Mouse (Mus musculus): ENCODE measurements around the gene Bcl7a. TPM values are rescaled to one million over a fixed set of nuclear protein-coding genes. Genes with fewer than 3 reads are reported as not detected.

Gene Bcl7a
- total and polyA plus RNA-seq, 3 experiments: 6.3 to 10.3 (median 9.2) TPM

DNA sequence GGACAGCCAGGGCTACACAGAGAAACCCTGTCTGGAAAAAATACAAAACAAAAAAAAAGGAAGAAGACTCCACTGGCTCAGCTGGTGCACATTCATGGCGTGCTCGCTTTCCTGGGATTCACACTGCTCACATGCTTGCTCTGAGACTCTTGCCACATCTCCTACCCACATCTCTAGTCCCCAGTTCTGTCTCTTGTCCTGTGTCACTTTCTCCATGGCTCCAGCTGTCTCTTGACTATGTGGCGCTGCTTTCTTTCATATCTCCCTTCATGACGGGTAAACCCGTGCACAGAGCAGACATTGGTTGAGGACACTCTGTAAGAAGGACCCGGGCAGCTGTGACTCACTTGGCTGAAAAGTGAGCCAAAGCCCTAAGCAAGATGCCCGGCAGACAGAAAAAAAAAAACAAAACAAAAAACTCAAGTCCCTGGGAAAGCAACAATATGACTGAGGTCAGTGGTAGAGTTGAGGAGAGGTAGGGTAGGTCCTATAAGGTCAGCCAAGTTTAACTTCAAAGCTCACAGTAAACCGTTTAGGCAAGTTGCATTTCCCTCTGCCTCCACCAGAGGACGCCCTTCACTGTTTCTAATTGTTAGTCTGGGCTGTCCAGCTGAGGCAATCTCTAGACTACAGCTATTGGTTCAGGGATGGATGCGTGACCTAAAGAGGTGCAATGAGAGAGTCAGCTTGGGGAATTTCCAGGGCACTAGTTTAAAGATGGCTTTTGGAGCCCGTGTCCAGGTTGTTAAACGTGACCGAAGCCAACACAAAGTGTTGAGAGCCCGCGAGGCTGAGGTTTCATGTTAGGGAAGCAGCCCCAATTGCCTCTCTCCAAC is 33.7 kb downstream of the Bcl7a start:
- peak overlapping the region; percentile 44 for H3K27ac ChIP-seq
- H3K79me2 ChIP-seq (replicated peaks; ENCODE audit: control insufficient read depth, insufficient read depth, low read length): no peaks in the 10 kb centered on the region
- 35% methylated on average over 15 of the region's 15 CpGs for WGBS
- H3K27me3 ChIP-seq (ENCODE audit: control insufficient read depth, insufficient read depth, low read length): no peaks in the 10 kb centered on the region
- TF ChIP-seq POLR2A (IDR thresholded peaks at IDR 0.05; ENCODE audit: insufficient read depth, low read depth, low read length): no peak
- TF ChIP-seq EP300 (IDR thresholded peaks at IDR 0.05; ENCODE audit: insufficient read depth, low read depth, low read length): peak; percentile 92
- no peaks in the 10 kb centered on the region for H3K36me3 ChIP-seq (ENCODE audit: control insufficient read depth, insufficient read depth, low read length)
- H3K9ac ChIP-seq (ENCODE audit: low read depth, low read length): peak overlapping the region; percentile 53; the same call in 1 of the 2 replicates
- intact Hi-C loops (cut with DNase I): loop anchor here (1.0 to 2.0 kb wide), 3 partner anchors 17 to 121 kb away; partner anchors contain the start of gene Mlxip
- H3K4me3 ChIP-seq: no peak overlapping the region
- H3K4me1 ChIP-seq (ENCODE audit: control insufficient read depth, insufficient read depth, low read length): peaks cover 4% of the 10 kb centered on the region
- DNase-seq: peak; percentile 81 to 86

DNA sequence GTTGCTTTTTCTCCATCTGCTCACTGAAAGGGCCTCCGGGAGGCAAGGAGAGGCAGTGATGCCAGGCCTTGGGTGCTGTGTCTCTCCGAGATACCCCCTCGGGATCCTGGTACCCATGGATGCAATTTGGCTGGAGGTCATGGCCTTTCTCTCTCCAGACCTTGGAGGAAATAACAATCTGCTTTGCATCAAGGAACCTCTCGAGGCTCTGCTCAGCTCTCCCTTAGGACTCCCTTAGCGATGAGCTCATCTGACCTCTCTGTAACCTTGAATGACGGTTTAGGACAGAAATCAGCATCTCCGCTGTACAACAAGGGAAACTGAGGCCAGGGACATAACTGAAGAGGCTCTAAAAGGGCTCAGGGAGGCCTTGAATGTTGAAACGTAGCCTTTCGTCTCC is 35.1 kb downstream of the Bcl7a start:
- DNase-seq: no peak
- no peaks in the 10 kb centered on the region for H3K27me3 ChIP-seq (ENCODE audit: control insufficient read depth, insufficient read depth, low read length)
- no peak for TF ChIP-seq CTCF (IDR thresholded peaks at IDR 0.05)
- TF ChIP-seq EP300 (IDR thresholded peaks at IDR 0.05; ENCODE audit: insufficient read depth, low read depth, low read length): no peak
- no peak for TF ChIP-seq POLR2A (IDR thresholded peaks at IDR 0.05; ENCODE audit: insufficient read depth, low read depth, low read length)

DNA sequence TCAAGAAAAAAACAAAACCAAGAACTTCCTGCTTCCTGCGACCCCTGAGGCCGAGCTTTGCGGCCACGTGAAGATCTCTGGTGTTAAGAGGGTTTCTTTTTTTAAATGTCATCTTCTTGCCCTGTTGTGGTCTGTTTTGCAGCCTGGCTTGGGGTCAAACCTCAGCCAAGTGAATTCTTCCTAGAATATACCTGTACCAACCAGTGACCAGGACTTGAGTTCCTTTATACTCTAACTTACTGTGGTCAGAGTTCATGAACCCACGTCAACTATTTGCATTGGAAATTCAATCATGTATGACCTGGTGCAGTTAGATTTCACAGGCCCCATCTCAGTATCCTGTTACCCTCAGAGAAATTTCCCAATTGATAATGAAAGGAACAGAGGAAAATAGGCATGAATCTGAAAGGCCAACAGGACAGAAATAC is 35.9 kb downstream of the Bcl7a start:
- Histone ChIP-seq H3K79me2 (replicated peaks; ENCODE audit: control insufficient read depth, insufficient read depth, low read length) (no peaks in the 10 kb centered on the region), H3K4me1 (ENCODE audit: control insufficient read depth, insufficient read depth, low read length) (peaks cover 4% of the 10 kb centered on the region), H3K27me3 (ENCODE audit: control insufficient read depth, insufficient read depth, low read length) (no peaks in the 10 kb centered on the region), H3K9ac (ENCODE audit: low read depth, low read length) (no peak overlapping the region), H3K27ac (no peak overlapping the region), H3K4me3 (no peak overlapping the region), H3K36me3 (ENCODE audit: control insufficient read depth, insufficient read depth, low read length) (no peaks in the 10 kb centered on the region)
- intact Hi-C loops (cut with DNase I): no loop called here
- TF ChIP-seq CTCF (IDR thresholded peaks at IDR 0.05) (no peak), POLR2A (IDR thresholded peaks at IDR 0.05; ENCODE audit: insufficient read depth, low read depth, low read length) (no peak), EP300 (IDR thresholded peaks at IDR 0.05; ENCODE audit: insufficient read depth, low read depth, low read length) (no peak)
- 50% methylated on average over 5 of the region's 5 CpGs for WGBS
- DNase-seq: no peak

More for the DNA sequence above, 35.1 kb downstream of the Bcl7a start:
- H3K4me1 ChIP-seq (ENCODE audit: control insufficient read depth, insufficient read depth, low read length): peaks cover 4% of the 10 kb centered on the region
- H3K79me2 ChIP-seq (replicated peaks; ENCODE audit: control insufficient read depth, insufficient read depth, low read length): no peaks in the 10 kb centered on the region
- H3K9ac ChIP-seq (ENCODE audit: low read depth, low read length): no peak overlapping the region
- no peaks in the 10 kb centered on the region for H3K36me3 ChIP-seq (ENCODE audit: control insufficient read depth, insufficient read depth, low read length)
- no peak overlapping the region for H3K27ac ChIP-seq
- intact Hi-C loops (cut with DNase I): no loop called here
- no peak overlapping the region for H3K4me3 ChIP-seq
- WGBS: 71% methylated on average over 9 of the region's 9 CpGs

DNA sequence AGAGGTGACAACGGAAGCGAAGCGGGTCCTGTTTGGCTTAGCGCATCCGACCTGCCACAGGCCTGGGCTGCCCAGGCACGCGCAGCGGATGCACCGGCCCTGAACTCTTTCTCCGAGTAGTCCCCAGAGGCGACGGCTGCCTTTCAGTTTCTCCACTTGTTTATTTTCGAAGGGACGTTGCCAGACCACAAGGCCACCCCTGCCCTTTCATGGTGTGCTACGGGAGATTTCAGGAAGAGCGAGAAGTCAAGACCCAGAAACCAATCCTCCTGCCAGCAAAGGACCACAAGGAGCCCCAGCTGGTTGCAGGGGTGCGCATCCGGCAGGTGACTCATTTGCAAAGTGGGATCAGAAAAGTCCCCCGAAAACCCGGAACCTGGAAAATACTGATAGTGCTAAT is 38.3 kb downstream of the Bcl7a start:
- Histone ChIP-seq H3K27me3 (ENCODE audit: control insufficient read depth, insufficient read depth, low read length) (no peaks in the 10 kb centered on the region), H3K9ac (ENCODE audit: low read depth, low read length) (no peak overlapping the region), H3K27ac (no peak overlapping the region), H3K4me1 (ENCODE audit: control insufficient read depth, insufficient read depth, low read length) (peaks cover 4% of the 10 kb centered on the region), H3K79me2 (replicated peaks; ENCODE audit: control insufficient read depth, insufficient read depth, low read length) (no peaks in the 10 kb centered on the region), H3K36me3 (ENCODE audit: control insufficient read depth, insufficient read depth, low read length) (no peaks in the 10 kb centered on the region), H3K4me3 (no peak overlapping the region)
- WGBS: 14% methylated on average over 20 of the region's 20 CpGs
- intact Hi-C loops (cut with DNase I): no loop called here
- DNase-seq: peak; percentile 61 to 69
- TF ChIP-seq CTCF (IDR thresholded peaks at IDR 0.05) (no peak), EP300 (IDR thresholded peaks at IDR 0.05; ENCODE audit: insufficient read depth, low read depth, low read length) (0 out of 2 replicates have a peak, but pooled peaks have one; percentile 17), POLR2A (IDR thresholded peaks at IDR 0.05; ENCODE audit: insufficient read depth, low read depth, low read length) (no peak)

DNA sequence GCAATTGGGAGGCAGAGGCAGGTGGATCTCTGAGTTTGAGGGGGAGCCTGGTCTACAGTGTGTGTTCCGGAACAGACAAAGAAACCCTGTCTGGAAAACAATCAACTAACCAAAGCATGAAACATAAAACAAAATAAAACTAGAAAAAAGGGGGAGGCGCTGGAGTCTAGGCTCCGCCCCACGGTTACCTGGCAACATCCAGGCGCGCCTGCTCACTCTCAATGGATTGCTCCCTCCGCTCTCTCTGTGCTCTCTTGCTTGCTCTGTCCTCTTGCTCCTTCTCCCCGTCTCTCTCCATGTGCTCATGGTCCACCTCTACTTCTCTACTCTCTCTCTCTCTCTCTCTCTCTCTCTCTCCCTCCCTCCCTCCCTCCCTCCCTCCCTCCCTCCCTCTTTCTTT is 39.1 kb downstream of the Bcl7a start:
- H3K27me3 ChIP-seq (ENCODE audit: control insufficient read depth, insufficient read depth, low read length): no peaks in the 10 kb centered on the region
- H3K27ac ChIP-seq: no peak overlapping the region
- no peaks in the 10 kb centered on the region for H3K4me1 ChIP-seq (ENCODE audit: control insufficient read depth, insufficient read depth, low read length)
- 91% methylated on average over 8 of the region's 8 CpGs for WGBS
- intact Hi-C loops (cut with DNase I): no loop called here
- TF ChIP-seq EP300 (IDR thresholded peaks at IDR 0.05; ENCODE audit: insufficient read depth, low read depth, low read length) (no peak), CTCF (IDR thresholded peaks at IDR 0.05) (no peak), POLR2A (IDR thresholded peaks at IDR 0.05; ENCODE audit: insufficient read depth, low read depth, low read length) (no peak)
- H3K36me3 ChIP-seq (ENCODE audit: control insufficient read depth, insufficient read depth, low read length): no peaks in the 10 kb centered on the region
- no peak overlapping the region for H3K9ac ChIP-seq (ENCODE audit: low read depth, low read length)
- no peak for DNase-seq
- H3K4me3 ChIP-seq: no peak overlapping the region
- H3K79me2 ChIP-seq (replicated peaks; ENCODE audit: control insufficient read depth, insufficient read depth, low read length): no peaks in the 10 kb centered on the region

DNA sequence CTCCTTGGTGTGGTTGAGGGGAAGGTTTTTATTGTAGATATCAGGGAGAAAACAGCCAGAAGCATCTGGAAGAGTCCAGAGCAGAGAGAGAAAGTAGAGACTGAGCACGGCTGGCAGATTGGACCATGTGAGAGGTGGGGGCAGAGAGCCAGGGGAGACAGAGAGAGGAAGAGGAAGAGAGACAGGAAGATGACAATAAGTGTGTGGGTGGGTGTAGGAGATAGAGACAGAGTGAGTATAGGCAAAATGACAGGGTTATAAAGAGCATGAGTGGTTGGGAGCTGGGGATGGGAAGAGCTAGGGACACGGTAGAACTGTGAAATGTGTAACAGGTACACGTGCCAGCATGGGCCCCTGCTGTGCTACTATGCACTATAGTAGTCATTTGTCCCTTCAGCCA is 44.8 kb downstream of the Bcl7a start:
- H3K4me3 ChIP-seq: no peak overlapping the region
- WGBS: 24% methylated on average over 3 of the region's 3 CpGs
- H3K27me3 ChIP-seq (ENCODE audit: control insufficient read depth, insufficient read depth, low read length): no peaks in the 10 kb centered on the region
- no peak overlapping the region for H3K27ac ChIP-seq
- peaks cover under 1% of the 10 kb centered on the region; the same call in 1 of the 2 replicates for H3K36me3 ChIP-seq (ENCODE audit: control insufficient read depth, insufficient read depth, low read length)
- no peak for DNase-seq
- H3K9ac ChIP-seq (ENCODE audit: low read depth, low read length): no peak overlapping the region
- no peaks in the 10 kb centered on the region for H3K79me2 ChIP-seq (replicated peaks; ENCODE audit: control insufficient read depth, insufficient read depth, low read length)
- H3K4me1 ChIP-seq (ENCODE audit: control insufficient read depth, insufficient read depth, low read length): peaks cover 1% of the 10 kb centered on the region; the same call in 1 of the 2 replicates
- no peak for TF ChIP-seq EP300 (IDR thresholded peaks at IDR 0.05; ENCODE audit: insufficient read depth, low read depth, low read length)
- no peak for TF ChIP-seq CTCF (IDR thresholded peaks at IDR 0.05)
- TF ChIP-seq POLR2A (IDR thresholded peaks at IDR 0.05; ENCODE audit: insufficient read depth, low read depth, low read length): no peak
- intact Hi-C loops (cut with DNase I): no loop called here
